Mouse (Mus musculus) CH12.LX (cell line): ENCODE results near the gene Mmp14. TPM values are rescaled to one million over a fixed set of nuclear protein-coding genes. Genes with fewer than 3 reads are reported as not detected.

Experiments used
- DNase-seq: peaks from one replicate; pipeline ENCODE4 v3.0.0-alpha.2; 2013; ENCODE audit errors: extremely low read depth
- H3K27ac ChIP-seq: 2 replicates; pipeline ENCODE4 v1.5.1; 2012; ENCODE audit warnings: low read depth, mild to moderate bottlenecking, control low read depth, moderate library complexity; ENCODE audit not compliant: insufficient read depth
- H3K27me3 ChIP-seq: replicated peaks from 2 replicates; pipeline ENCODE3; 2012; ENCODE audit warnings: inconsistent platforms
- H3K36me3 ChIP-seq, 2 experiments: replicated peaks in 1 of 2; 2 replicates each; pipeline versions ENCODE3 to v1.6.1; 2012; ENCODE audit warnings: inconsistent platforms in 1 of 2, low read length in 1 of 2, mild to moderate bottlenecking in 1 of 2, mixed read lengths in 1 of 2, moderate library complexity in 1 of 2; ENCODE audit not compliant: control insufficient read depth in 1 of 2, insufficient read depth in 1 of 2
- H3K4me1 ChIP-seq, 2 experiments: 2 replicates each; pipeline ENCODE4 v1.6.1; 2012; ENCODE audit warnings: inconsistent platforms in 1 of 2, moderate library complexity in 1 of 2; ENCODE audit not compliant: insufficient read depth in 2 of 2, control insufficient read depth in 1 of 2
- H3K4me2 ChIP-seq: 2 replicates; pipeline ENCODE4 v1.6.1; 2012; ENCODE audit warnings: low read depth, mild to moderate bottlenecking, control low read depth; ENCODE audit not compliant: poor library complexity, insufficient read depth, severe bottlenecking
- H3K4me3 ChIP-seq, 3 experiments: fragments of 150-350 bp in 1 of 3; sonication (generic) in 1 of 3; replicated peaks in 1 of 3; 2 replicates each; pipeline versions ENCODE3 to v1.5.1; 2011 to 2012; ENCODE audit warnings: low read depth in 2 of 3, low read length in 2 of 3, mild to moderate bottlenecking in 2 of 3, moderate library complexity in 2 of 3, control low read depth in 1 of 3, improper control_type of control experiment in 1 of 3, inconsistent platforms in 1 of 3, mixed read lengths in 1 of 3; ENCODE audit not compliant: poor library complexity in 1 of 3
- H3K79me2 ChIP-seq: replicated peaks from 2 replicates; pipeline ENCODE4 v1.6.1; 2012; ENCODE audit warnings: mild to moderate bottlenecking, moderate library complexity; ENCODE audit not compliant: control insufficient read depth, poor library complexity, insufficient read depth, severe bottlenecking; ENCODE audit errors: extremely low read depth
- H3K9ac ChIP-seq: 2 replicates; pipeline ENCODE4 v1.6.1; 2012; ENCODE audit warnings: low read depth, mild to moderate bottlenecking, control low read depth, moderate library complexity; ENCODE audit not compliant: insufficient read depth
- H3K9me3 ChIP-seq: replicated peaks from 2 replicates; pipeline ENCODE3; 2012; ENCODE audit warnings: low read length, inconsistent platforms, mixed read lengths
- BHLHE40 ChIP-seq: IDR thresholded peaks from 2 replicates; pipeline ENCODE4 v1.6.1; 2011; ENCODE audit warnings: mild to moderate bottlenecking, low read depth, low read length, improper control_type of control experiment
- CTCF ChIP-seq, 2 experiments: IDR thresholded peaks in 1 of 2; conservative IDR thresholded peaks in 1 of 2; 2 replicates each; pipeline ENCODE4 v1.5.1; 2011 to 2012; ENCODE audit warnings: low read depth in 2 of 2, low read length in 2 of 2, improper control_type of control experiment in 1 of 2, inconsistent platforms in 1 of 2, mild to moderate bottlenecking in 1 of 2, moderate library complexity in 1 of 2
- ELF1 ChIP-seq: IDR thresholded peaks from 2 replicates; pipeline ENCODE4 v1.6.1; 2014; ENCODE audit warnings: low read depth, mild to moderate bottlenecking, inconsistent platforms, low read length, improper control_type of control experiment
- EP300 ChIP-seq: IDR thresholded peaks from 2 replicates; pipeline ENCODE4 v1.6.1; 2011; ENCODE audit warnings: low read length, improper control_type of control experiment
- ETS1 ChIP-seq: conservative IDR thresholded peaks from 2 replicates; pipeline ENCODE4 v1.6.1; 2012; ENCODE audit warnings: low read depth, mild to moderate bottlenecking, inconsistent platforms, low read length, improper control_type of control experiment, moderate library complexity
- GABPA ChIP-seq: IDR thresholded peaks from 2 replicates; pipeline ENCODE4 v1.6.1; 2012; ENCODE audit warnings: low read depth, low read length, improper control_type of control experiment, inconsistent platforms; ENCODE audit not compliant: insufficient replicate concordance
- HCFC1 ChIP-seq: IDR thresholded peaks from 2 replicates; pipeline ENCODE4 v1.6.1; 2012; ENCODE audit warnings: low read depth, mild to moderate bottlenecking, inconsistent platforms, low read length, improper control_type of control experiment
- IRF4 ChIP-seq: IDR thresholded peaks from 2 replicates; pipeline ENCODE4 v1.6.1; 2014; ENCODE audit warnings: low read depth, mild to moderate bottlenecking, inconsistent platforms, low read length, improper control_type of control experiment
- JUN ChIP-seq: IDR thresholded peaks from 2 replicates; pipeline ENCODE4 v1.6.1; 2011; ENCODE audit warnings: low read depth, mild to moderate bottlenecking, low read length, improper control_type of control experiment, moderate library complexity; ENCODE audit not compliant: insufficient read depth
- JUND ChIP-seq: conservative IDR thresholded peaks from 2 replicates; pipeline ENCODE4 v1.6.1; 2011; ENCODE audit warnings: low read depth, low read length, improper control_type of control experiment
- MAFK ChIP-seq: IDR thresholded peaks from 2 replicates; pipeline ENCODE4 v1.6.1; 2011; ENCODE audit warnings: low read length, improper control_type of control experiment; ENCODE audit not compliant: insufficient replicate concordance
- MAZ ChIP-seq: IDR thresholded peaks from 2 replicates; pipeline ENCODE4 v1.6.1; 2012; ENCODE audit warnings: low read depth, mild to moderate bottlenecking, inconsistent platforms, low read length, improper control_type of control experiment, moderate library complexity
- MEF2A ChIP-seq: IDR thresholded peaks from 2 replicates; pipeline ENCODE4 v1.6.1; 2014; ENCODE audit warnings: low read depth, mild to moderate bottlenecking, inconsistent platforms, low read length, improper control_type of control experiment, borderline replicate concordance
- MXI1 ChIP-seq: IDR thresholded peaks from 2 replicates; pipeline ENCODE4 v1.6.1; 2011; ENCODE audit warnings: mild to moderate bottlenecking, low read depth, low read length, improper control_type of control experiment
- MYC ChIP-seq: IDR thresholded peaks from 2 replicates; pipeline ENCODE4 v1.6.1; 2011; ENCODE audit warnings: low read depth, mild to moderate bottlenecking, improper control_type of control experiment, low read length
- NELFE ChIP-seq: IDR thresholded peaks from 2 replicates; pipeline ENCODE4 v1.6.1; 2011; ENCODE audit warnings: low read depth, low read length, improper control_type of control experiment
- POLR2A ChIP-seq: IDR thresholded peaks from 2 replicates; pipeline ENCODE4 v1.6.1; 2011; ENCODE audit warnings: low read depth, mild to moderate bottlenecking, improper control_type of control experiment, low read length
- POLR2AphosphoS2 ChIP-seq: IDR thresholded peaks from 2 replicates; pipeline ENCODE4 v1.6.1; 2011; ENCODE audit warnings: low read depth, low read length, improper control_type of control experiment
- RAD21 ChIP-seq: IDR thresholded peaks from 2 replicates; pipeline ENCODE4 v1.6.1; 2011; ENCODE audit warnings: low read depth, mild to moderate bottlenecking, low read length, improper control_type of control experiment, moderate library complexity
- SIN3A ChIP-seq: IDR thresholded peaks from 2 replicates; pipeline ENCODE4 v1.6.1; 2012; ENCODE audit warnings: low read length, improper control_type of control experiment, inconsistent platforms
- SMC3 ChIP-seq: IDR thresholded peaks from 2 replicates; pipeline ENCODE4 v1.6.1; 2011; ENCODE audit warnings: low read depth, low read length, improper control_type of control experiment
- TCF12 ChIP-seq: IDR thresholded peaks from 2 replicates; pipeline ENCODE4 v1.6.1; 2014; ENCODE audit warnings: low read depth, mild to moderate bottlenecking, inconsistent platforms, low read length, improper control_type of control experiment
- UBTF ChIP-seq: IDR thresholded peaks from 2 replicates; pipeline ENCODE4 v1.6.1; 2012; ENCODE audit warnings: low read depth, mild to moderate bottlenecking, inconsistent platforms, low read length, improper control_type of control experiment, moderate library complexity
- USF1 ChIP-seq: IDR thresholded peaks from 2 replicates; pipeline ENCODE4 v1.6.1; 2014; ENCODE audit warnings: low read depth, mild to moderate bottlenecking, inconsistent platforms, low read length, improper control_type of control experiment
- USF2 ChIP-seq: conservative IDR thresholded peaks from 2 replicates; pipeline ENCODE4 v1.6.1; 2011; ENCODE audit warnings: low read depth, low read length, improper control_type of control experiment
- ZC3H11A ChIP-seq: IDR thresholded peaks from 2 replicates; pipeline ENCODE4 v1.6.1; 2012; ENCODE audit warnings: low read depth, mild to moderate bottlenecking, inconsistent platforms, low read length, improper control_type of control experiment
- ZKSCAN1 ChIP-seq: IDR thresholded peaks from 2 replicates; pipeline ENCODE4 v1.6.1; 2012; ENCODE audit warnings: low read depth, inconsistent platforms, low read length, improper control_type of control experiment, borderline replicate concordance
- ZNF384 ChIP-seq: IDR thresholded peaks from 2 replicates; pipeline ENCODE4 v1.6.1; 2012; ENCODE audit warnings: low read depth, low read length, improper control_type of control experiment, inconsistent platforms
- dilution Hi-C: fragments of 300-500 bp; cut with MboI; formaldehyde crosslinking; loops from 2 replicates; pipeline ENCODE4 v1.14.3; 2020; ENCODE audit warnings: low sequenced_read_pairs; ENCODE audit not compliant: extremely low pct_unique_long_range_greater_than_20kb, extremely low pct_ligation_motif_present
- in situ Hi-C: fragments of 300-500 bp; cut with MboI; formaldehyde crosslinking; loops from 3 replicates; pipeline ENCODE4 v1.14.3; 2019; ENCODE audit warnings: low sequenced_read_pairs, low pct_ligation_motif_present, low pct_unique_long_range_greater_than_20kb, mixed read lengths
- polyA plus RNA-seq: library from polyadenylated mRNA; unstranded; fragments of >175 nt; gene quantifications from 2 replicates; pipeline ENCODE4 v1.2.1, GENCODE M21; 2012; ENCODE audit warnings: low read depth; ENCODE audit not compliant: insufficient read length
- total RNA-seq, 2 experiments: library from RNA; depleted of rRNA; stranded (reverse); fragments of 300-350 nt in 1 of 2; fragments of >200 nt in 1 of 2; gene quantifications; 2 replicates each; pipeline ENCODE4 v1.2.3; 2012 to 2014

Mmp14 gene
- total and polyA plus RNA-seq, 3 experiments, result 0.08 TPM; not detected in 1

DNA sequence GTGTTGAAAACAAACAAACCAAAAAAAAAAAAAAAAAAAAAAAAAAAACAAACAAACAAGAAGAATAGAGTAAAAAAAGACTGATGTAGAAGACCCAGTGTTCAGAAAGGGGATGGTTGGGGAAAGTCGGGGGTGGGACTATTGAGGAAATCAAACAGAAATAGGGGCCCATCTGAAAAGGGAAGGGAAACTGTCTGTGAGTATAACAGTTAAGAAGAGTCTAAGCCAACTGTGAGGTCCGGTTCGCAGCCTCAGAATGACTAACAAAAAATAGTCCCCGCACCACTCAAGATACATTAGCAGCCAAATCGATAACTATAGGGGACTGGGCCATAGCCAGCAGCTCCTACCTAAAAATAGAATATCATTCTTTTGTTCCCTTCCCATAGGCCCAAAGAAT lies 61.8 kb downstream of the Mmp14 start:
- in situ Hi-C loops (no loop called here), dilution Hi-C loops (no loop called here)
- Histone ChIP-seq H3K4me2 (peak overlapping the region; percentile 76; the same call in 1 of the 2 replicates), H3K79me2 (no peaks in the 10 kb centered on the region), H3K4me1 (peaks cover 0 to 38% of the 10 kb centered on the region in 2 experiments; a peak in 3 of 4 replicates), H3K36me3 (no peaks in the 10 kb centered on the region), H3K4me3 (no peak overlapping the region), H3K27me3 (no peaks in the 10 kb centered on the region), H3K9me3 (no peaks in the 10 kb centered on the region), H3K9ac (peak overlapping the region; percentile 37), H3K27ac (0 out of 2 replicates have a peak overlapping the region, but pooled peaks have one; percentile 69)
- no peak for DNase-seq
- no peak for TF ChIP-seq JUN
- peak; percentile 35; the same call in 1 of the 2 replicates for TF ChIP-seq ZNF384
- TF ChIP-seq BHLHE40, result no peak

DNA sequence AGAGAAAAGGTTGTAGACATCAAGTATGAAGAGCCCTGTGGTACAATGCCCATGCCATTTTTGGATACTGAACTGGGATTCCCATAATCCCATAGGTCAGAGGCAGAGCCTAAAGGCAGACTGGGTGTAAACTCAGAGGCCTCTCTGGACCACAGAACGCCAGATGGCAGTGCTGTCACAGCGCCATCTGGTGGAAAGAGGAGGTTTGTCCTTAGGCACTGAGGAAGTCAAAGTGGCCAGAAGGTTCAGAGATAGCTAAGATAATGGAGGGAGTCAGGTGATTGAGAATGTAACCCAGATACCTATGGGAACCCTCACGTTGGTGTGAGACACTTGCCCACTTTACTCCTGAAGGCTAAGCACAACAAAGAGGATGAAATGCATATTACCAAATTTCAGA lies 62.8 kb downstream of the Mmp14 start:
- Histone ChIP-seq H3K27ac (no peak overlapping the region), H3K9ac (0 out of 2 replicates have a peak overlapping the region, but pooled peaks have one; percentile 11), H3K4me2 (no peak overlapping the region), H3K27me3 (no peaks in the 10 kb centered on the region), H3K9me3 (no peaks in the 10 kb centered on the region), H3K4me1 (peaks cover 2 to 39% of the 10 kb centered on the region in 2 experiments; a peak in 3 of 4 replicates), H3K36me3 (no peaks in the 10 kb centered on the region), H3K4me3 (no peak overlapping the region), H3K79me2 (no peaks in the 10 kb centered on the region)
- TF ChIP-seq GABPA, result no peak
- peak; percentile 93 to 99 for TF ChIP-seq CTCF (conservative IDR thresholded peaks at IDR 0.05 in 1 of 2, IDR thresholded peaks at IDR 0.05 in 1 of 2; ENCODE audit: low read depth in 2 of 2, low read length in 2 of 2)
- peak; percentile 46 for TF ChIP-seq HCFC1
- 0 out of 2 replicates have a peak, but pooled peaks have one; percentile 26 for TF ChIP-seq POLR2A
- peak; percentile 44; the same call in 1 of the 2 replicates for TF ChIP-seq TCF12
- peak; percentile 65 for TF ChIP-seq IRF4
- peak; percentile 11 for TF ChIP-seq USF2
- TF ChIP-seq EP300, result peak; percentile 28; the same call in 1 of the 2 replicates
- no peak; the same call in 1 of the 2 replicates for TF ChIP-seq JUND
- no peak for TF ChIP-seq SIN3A
- TF ChIP-seq ZKSCAN1, result no peak
- 0 out of 2 replicates have a peak, but pooled peaks have one; percentile 34 for TF ChIP-seq MAZ
- TF ChIP-seq UBTF, result 0 out of 2 replicates have a peak, but pooled peaks have one; percentile 40
- no peak for TF ChIP-seq MAFK
- TF ChIP-seq NELFE, result peak; percentile 43; the same call in 1 of the 2 replicates
- TF ChIP-seq SMC3, result peak; percentile 94
- TF ChIP-seq MYC, result peak; percentile 62; the same call in 1 of the 2 replicates
- no peak for TF ChIP-seq MEF2A
- TF ChIP-seq ELF1, result peak; percentile 65
- TF ChIP-seq ZC3H11A, result 0 out of 2 replicates have a peak, but pooled peaks have one; percentile 7
- TF ChIP-seq ETS1, result 0 out of 2 replicates have a peak, but pooled peaks have one; percentile 11
- no peak for TF ChIP-seq ZNF384
- peak; percentile 46; the same call in 1 of the 2 replicates for TF ChIP-seq MXI1
- no peak for TF ChIP-seq POLR2AphosphoS2
- peak; percentile 13 for TF ChIP-seq USF1
- peak; percentile 79 for TF ChIP-seq RAD21
- DNase-seq, result peak; percentile 87
- in situ Hi-C loops, result no loop called here
- dilution Hi-C loops, result no loop called here
